Mouse (Mus musculus): ENCODE measurements around the gene Ssc4d. TPM values are rescaled to one million over a fixed set of nuclear protein-coding genes. Genes with fewer than 3 reads are reported as not detected.

Ssc4d gene
- polyA plus RNA-seq, 1 experiment from 2014 or later, result 1.0 TPM

DNA sequence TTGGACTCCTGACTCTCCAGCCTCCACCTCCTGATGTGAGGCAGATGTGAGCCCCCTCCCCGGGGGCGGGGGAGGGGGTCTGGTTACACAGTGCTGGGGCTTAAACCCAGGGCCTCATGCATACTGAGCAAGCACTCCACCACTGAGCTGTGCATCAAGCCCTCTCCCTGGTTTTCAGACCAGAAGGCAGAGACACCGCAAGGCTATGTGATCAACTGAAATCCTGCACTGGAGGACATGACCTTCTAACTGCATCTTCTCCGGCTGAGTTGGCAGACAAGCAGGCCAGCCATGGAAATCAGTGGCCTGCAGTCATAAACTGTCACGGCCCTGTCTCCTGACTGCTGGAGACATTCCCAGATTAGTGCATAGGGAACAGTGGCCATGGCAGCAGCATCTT lies 33.7 kb downstream of the Ssc4d start:
- 0 out of 2 replicates have a peak, but pooled peaks cover 3% of the 10 kb centered on the region for H3K9me3 ChIP-seq
- no peak overlapping the region for H3K27ac ChIP-seq (replicated peaks)
- no peak overlapping the region for H3K4me3 ChIP-seq
- H3K9ac ChIP-seq, result no peak overlapping the region
- H3K36me3 ChIP-seq, result no peaks in the 10 kb centered on the region
- no peak overlapping the region for H3K4me2 ChIP-seq
- ATAC-seq (ENCODE audit: extremely low read depth, insufficient number of reproducible peaks, low FRiP score, low TSS enrichment), result no peak
- H3K4me1 ChIP-seq, result peaks cover 7% of the 10 kb centered on the region
- 35% methylated on average over 5 of the region's 5 CpGs for WGBS
- H3K27me3 ChIP-seq (replicated peaks), result no peaks in the 10 kb centered on the region

DNA sequence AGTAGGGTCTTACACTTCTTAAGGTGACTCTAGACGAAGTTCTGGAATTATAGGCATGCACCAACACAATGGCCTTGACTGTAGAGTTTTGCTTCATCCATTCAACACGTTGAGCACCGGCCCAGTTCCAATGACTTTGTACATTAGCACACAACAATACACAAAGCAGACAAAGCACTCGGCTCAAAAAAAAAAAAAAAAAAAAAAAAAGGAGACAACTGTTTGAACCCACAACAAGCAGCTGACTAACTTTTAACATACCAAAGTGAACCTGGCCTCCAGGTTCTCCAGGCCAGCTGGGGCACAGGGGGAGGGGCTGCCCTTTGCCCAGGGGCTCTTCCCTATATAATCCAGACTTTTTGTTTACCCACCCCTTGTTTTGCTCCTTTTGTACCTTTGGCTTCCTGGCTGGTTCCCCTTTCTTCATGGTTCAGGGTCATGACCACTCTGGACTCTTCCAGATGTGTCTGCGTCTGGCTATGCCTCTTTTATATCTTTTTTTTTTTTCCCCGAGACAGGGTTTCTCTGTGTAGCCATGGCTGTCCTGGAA lies 38.6 kb downstream of the Ssc4d start:
- Histone ChIP-seq H3K9ac (no peak overlapping the region), H3K4me3 (no peak overlapping the region), H3K36me3 (peaks cover 18% of the 10 kb centered on the region), H3K27me3 (replicated peaks) (no peaks in the 10 kb centered on the region), H3K4me2 (no peak overlapping the region), H3K27ac (replicated peaks) (peak overlapping the region; percentile 97), H3K4me1 (peaks cover 33% of the 10 kb centered on the region), H3K9me3 (no peaks in the 10 kb centered on the region)
- no peak for ATAC-seq (ENCODE audit: extremely low read depth, insufficient number of reproducible peaks, low FRiP score, low TSS enrichment)
- WGBS, result 74% methylated on average over 6 of the region's 6 CpGs

DNA sequence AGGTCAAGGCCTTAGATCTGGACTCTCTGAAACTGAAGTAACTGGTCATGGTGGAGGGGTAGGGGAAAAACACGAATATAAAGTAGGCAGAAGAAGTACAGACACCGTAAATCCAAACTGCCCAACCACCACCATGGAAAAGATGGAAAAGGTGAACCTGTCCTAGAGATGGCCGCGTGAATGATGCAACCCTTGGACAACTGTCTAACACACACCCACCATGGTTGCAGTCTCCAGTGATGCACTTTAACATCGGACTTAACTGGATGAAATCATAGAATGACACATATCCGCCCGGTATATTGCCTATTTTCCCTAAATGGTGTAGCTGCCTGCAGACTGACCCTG lies 39.2 kb downstream of the Ssc4d start:
- no peaks in the 10 kb centered on the region for H3K9me3 ChIP-seq
- no peak for ATAC-seq (ENCODE audit: extremely low read depth, insufficient number of reproducible peaks, low FRiP score, low TSS enrichment)
- H3K4me2 ChIP-seq, result peak overlapping the region; percentile 88
- WGBS, result 51% methylated on average over 7 of the region's 7 CpGs
- H3K4me3 ChIP-seq, result peak overlapping the region; percentile 90
- peaks cover 36% of the 10 kb centered on the region for H3K4me1 ChIP-seq
- H3K36me3 ChIP-seq, result peaks cover 23% of the 10 kb centered on the region
- H3K9ac ChIP-seq, result peak overlapping the region; percentile 63
- no peaks in the 10 kb centered on the region for H3K27me3 ChIP-seq (replicated peaks)
- peak overlapping the region; percentile 97 for H3K27ac ChIP-seq (replicated peaks)

DNA sequence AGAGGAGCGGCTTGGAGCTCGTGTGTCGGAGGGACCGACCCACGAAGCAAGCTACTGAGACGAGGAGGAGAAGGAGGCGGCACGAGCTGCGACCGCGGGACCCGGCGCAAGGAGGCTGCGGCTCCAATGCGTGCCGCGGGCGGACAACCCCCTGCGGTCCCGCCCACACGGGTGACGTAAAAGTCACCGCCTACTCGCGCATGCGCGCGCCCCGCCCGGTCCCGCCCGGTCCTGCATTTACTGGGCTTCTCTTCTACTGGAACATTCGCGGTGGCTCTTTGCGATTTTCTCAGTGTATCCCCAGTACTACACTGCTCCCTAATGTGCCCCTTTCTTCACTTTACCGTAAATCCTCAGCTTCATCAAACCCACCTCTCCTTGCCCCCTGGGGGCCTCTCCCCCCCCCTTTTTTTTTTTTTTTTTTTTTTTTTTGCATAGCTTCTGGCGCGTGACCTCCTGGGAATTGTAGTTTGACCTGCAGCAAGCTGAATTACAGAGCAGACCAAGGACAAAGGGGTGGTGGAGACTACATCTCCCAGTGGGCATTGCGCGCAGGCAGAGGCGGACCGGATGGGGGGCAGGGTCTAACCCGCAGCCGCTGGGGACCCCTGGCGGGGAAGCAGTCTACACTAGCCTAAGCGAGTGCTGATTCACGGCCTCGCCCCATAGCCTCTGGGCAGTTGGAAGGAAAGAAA lies 39.7 kb downstream of the Ssc4d start, which contains the start of gene Ywhag:
TSS of gene Ywhag (minus strand) at position 136 of the 695 bp plus-strand sequence.
- ATAC-seq (ENCODE audit: extremely low read depth, insufficient number of reproducible peaks, low FRiP score, low TSS enrichment), result peak; percentile 96
- Histone ChIP-seq H3K9ac (peak within 1 kb of the TSS; percentile 96), H3K9me3 (no peaks in the 10 kb centered on the region), H3K4me1 (peaks cover 39% of the 10 kb centered on the region), H3K4me3 (peak within 1 kb of the TSS; percentile 90), H3K36me3 (peaks cover 28% of the 10 kb centered on the region), H3K27ac (replicated peaks) (peak within 1 kb of the TSS; percentile 97), H3K4me2 (peak within 1 kb of the TSS; percentile 88), H3K27me3 (replicated peaks) (no peaks in the 10 kb centered on the region)
- under 1% methylated on average over 48 of the region's 48 CpGs for WGBS

DNA sequence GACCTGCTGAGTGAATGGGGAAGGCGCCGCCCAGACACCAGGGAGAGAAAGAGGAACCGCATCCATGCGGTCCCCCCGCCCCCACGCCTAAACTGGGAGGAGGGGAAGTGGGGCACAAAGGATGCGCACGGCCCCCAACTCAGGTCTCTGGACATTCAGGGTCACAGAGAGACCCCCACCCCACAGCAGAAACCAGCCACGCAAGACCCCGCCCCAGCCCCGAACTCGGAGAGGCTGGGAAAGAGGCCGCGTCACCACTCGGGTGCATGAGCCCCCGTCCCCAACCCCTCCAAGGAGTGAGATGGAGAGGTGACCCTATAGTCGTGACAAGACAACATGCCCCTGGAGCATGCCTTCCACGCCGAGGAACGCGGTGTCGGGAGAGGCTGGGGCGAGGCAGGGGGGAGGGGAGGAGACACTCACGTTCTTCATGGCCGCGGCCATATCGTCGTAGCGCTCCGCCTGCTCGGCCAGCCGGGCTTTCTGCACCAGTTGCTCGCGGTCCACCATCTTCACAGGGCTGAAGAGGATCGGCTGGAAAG lies 40.4 kb downstream of the Ssc4d start:
- H3K27me3 ChIP-seq (replicated peaks), result no peaks in the 10 kb centered on the region
- H3K4me1 ChIP-seq, result peaks cover 39% of the 10 kb centered on the region
- WGBS, result under 1% methylated on average over 35 of the region's 35 CpGs
- H3K9ac ChIP-seq, result peak overlapping the region; percentile 96
- peak overlapping the region; percentile 97 for H3K27ac ChIP-seq (replicated peaks)
- peaks cover 35% of the 10 kb centered on the region for H3K36me3 ChIP-seq
- H3K9me3 ChIP-seq, result no peaks in the 10 kb centered on the region
- H3K4me2 ChIP-seq, result peak overlapping the region; percentile 88
- H3K4me3 ChIP-seq, result peak overlapping the region; percentile 90
- peak; percentile 16; the same call in 1 of the 2 replicates for ATAC-seq (ENCODE audit: extremely low read depth, insufficient number of reproducible peaks, low FRiP score, low TSS enrichment)

DNA sequence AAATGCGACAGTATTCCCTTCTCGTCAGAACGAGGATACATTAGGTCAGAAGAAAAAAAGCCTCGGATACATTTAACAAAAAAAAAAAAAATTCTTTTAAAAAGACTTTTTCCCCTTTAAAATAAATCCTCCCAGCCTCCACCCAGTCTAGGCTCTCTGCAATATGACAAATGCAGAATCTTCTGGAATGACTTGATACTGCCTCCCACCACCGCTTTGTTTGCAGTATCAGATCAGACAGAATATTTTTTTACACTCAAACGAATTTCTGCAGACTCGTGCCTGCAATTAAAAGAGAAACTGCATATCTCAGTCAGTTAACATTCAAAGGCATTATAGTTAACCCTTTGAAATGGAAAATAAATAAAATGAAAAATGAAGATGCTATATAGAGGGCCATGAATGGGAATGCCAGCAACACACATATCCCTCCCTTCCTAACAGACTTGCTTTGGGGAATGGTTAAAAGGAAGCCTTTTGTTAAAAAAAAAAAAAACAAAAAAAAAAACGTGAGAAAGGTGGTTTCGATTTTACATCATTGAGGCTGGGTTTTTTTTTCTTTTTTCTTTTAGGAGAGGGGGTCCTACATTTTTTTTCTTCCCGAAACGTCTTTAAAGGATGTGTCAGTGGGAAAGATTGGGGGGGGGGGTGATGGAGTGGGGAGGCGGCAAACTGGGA lies 41.0 kb downstream of the Ssc4d start:
- H3K4me1 ChIP-seq, result peaks cover 41% of the 10 kb centered on the region
- no peak for ATAC-seq (ENCODE audit: extremely low read depth, insufficient number of reproducible peaks, low FRiP score, low TSS enrichment)
- 12% methylated on average over 12 of the region's 12 CpGs for WGBS

DNA sequence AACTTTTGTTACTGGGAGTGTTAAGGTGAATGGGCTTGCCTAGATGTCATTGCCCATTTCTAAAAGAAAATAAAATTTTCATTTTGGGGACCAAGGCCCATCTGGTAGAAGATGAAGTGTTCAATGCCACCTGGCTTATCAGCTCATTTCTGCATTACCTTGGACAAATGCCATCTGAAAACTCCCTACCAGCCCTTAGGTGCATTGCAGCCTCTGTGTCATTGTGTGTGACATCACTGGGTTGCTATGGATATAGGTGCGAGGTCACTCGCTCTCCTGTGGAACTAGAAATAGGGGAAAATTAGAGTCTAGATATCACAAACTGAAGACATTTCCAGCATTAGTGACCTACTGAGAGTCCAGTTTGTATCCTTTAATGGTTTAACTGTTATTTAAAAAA lies 42.0 kb downstream of the Ssc4d start:
- H3K27ac ChIP-seq (replicated peaks), result no peak overlapping the region
- ATAC-seq (ENCODE audit: extremely low read depth, insufficient number of reproducible peaks, low FRiP score, low TSS enrichment), result no peak
- H3K4me3 ChIP-seq, result peak overlapping the region; percentile 90
- H3K36me3 ChIP-seq, result peaks cover 51% of the 10 kb centered on the region
- 66% methylated on average over 2 of the region's 2 CpGs for WGBS
- H3K4me1 ChIP-seq, result peaks cover 46% of the 10 kb centered on the region
- H3K9me3 ChIP-seq, result no peaks in the 10 kb centered on the region
- 0 out of 2 replicates have a peak overlapping the region, but pooled peaks have one; percentile 37 for H3K9ac ChIP-seq
- H3K27me3 ChIP-seq (replicated peaks), result no peaks in the 10 kb centered on the region
- peak overlapping the region; percentile 88 for H3K4me2 ChIP-seq

More for the DNA sequence above, 41.0 kb downstream of the Ssc4d start:
- H3K27me3 ChIP-seq (replicated peaks), result no peaks in the 10 kb centered on the region
- H3K4me3 ChIP-seq, result peak overlapping the region; percentile 90
- peak overlapping the region; percentile 96 for H3K9ac ChIP-seq
- peak overlapping the region; percentile 88 for H3K4me2 ChIP-seq
- H3K9me3 ChIP-seq, result no peaks in the 10 kb centered on the region
- peak overlapping the region; percentile 97 for H3K27ac ChIP-seq (replicated peaks)
- peaks cover 41% of the 10 kb centered on the region for H3K36me3 ChIP-seq

DNA sequence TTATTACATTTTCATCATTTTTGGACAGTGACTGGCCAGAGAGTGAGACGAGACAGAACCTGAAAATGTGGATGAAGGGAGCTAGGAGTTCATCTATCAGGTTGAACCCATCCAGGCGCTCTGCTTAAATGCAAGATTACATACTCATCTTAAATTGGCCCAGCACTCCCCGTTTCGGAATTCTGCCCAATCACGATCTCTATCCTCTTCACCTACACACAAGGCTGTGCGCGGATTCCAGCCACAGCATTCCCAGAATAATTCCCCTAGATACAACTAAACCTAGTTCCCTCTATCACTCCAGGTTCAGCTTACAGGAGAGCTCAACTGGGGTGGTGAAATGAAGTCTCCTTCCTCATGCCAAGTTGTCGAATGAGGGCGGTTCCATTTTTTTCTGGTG lies 42.8 kb downstream of the Ssc4d start:
- H3K4me3 ChIP-seq, result no peak overlapping the region
- no peak overlapping the region for H3K27ac ChIP-seq (replicated peaks)
- no peaks in the 10 kb centered on the region for H3K27me3 ChIP-seq (replicated peaks)
- no peaks in the 10 kb centered on the region for H3K9me3 ChIP-seq
- H3K4me2 ChIP-seq, result peak overlapping the region; percentile 88; the same call in 1 of the 2 replicates
- ATAC-seq (ENCODE audit: extremely low read depth, insufficient number of reproducible peaks, low FRiP score, low TSS enrichment), result no peak
- 0 out of 2 replicates have a peak overlapping the region, but pooled peaks have one; percentile 11 for H3K9ac ChIP-seq
- peaks cover 59% of the 10 kb centered on the region for H3K36me3 ChIP-seq
- H3K4me1 ChIP-seq, result peaks cover 46% of the 10 kb centered on the region
- whole genome bisulfite sequencing, result 72% methylated on average over 9 of the region's 9 CpGs

DNA sequence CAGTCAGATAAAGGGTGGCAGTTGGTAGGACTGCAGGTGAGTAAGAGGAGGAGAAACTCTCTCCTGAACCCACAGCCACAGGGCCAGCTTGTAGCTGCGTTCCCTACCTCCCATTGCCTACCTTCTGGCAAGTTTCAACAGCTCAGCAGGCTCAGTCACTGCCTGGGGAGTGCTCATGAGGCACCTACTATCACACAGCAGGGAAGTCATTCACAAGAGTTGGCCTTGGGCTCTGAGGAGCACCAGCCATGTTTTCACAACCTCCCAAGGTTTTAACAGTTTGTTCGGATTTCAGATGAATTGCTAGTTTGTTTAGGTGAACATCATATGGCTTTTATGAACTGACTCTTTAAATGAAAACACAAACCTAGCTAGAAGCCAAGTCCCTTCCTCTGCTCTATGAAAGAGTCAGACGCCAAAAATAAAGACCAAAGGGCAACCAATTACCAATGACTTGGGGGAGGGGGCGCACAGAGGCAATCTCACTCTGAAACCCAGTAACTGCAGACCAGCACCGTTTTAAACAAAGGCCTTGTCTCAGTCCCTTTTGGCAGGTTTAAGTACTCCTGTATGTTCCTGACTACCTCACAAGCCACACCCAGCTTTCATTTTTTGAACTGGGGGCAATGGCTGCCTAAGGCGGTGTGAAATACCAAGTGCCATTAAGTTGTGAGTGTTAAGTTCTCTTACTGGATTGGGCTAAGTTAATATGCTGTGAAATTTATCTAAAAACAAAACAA lies 44.5 kb downstream of the Ssc4d start:
- no peak for ATAC-seq (ENCODE audit: extremely low read depth, insufficient number of reproducible peaks, low FRiP score, low TSS enrichment)
- Histone ChIP-seq H3K4me2 (no peak overlapping the region), H3K4me1 (peaks cover 41% of the 10 kb centered on the region), H3K27me3 (replicated peaks) (no peaks in the 10 kb centered on the region), H3K27ac (replicated peaks) (no peak overlapping the region), H3K9ac (no peak overlapping the region; the same call in 1 of the 2 replicates), H3K36me3 (peaks cover 75% of the 10 kb centered on the region), H3K4me3 (no peak overlapping the region), H3K9me3 (no peaks in the 10 kb centered on the region)
- WGBS, result 67% methylated on average over 6 of the region's 6 CpGs

DNA sequence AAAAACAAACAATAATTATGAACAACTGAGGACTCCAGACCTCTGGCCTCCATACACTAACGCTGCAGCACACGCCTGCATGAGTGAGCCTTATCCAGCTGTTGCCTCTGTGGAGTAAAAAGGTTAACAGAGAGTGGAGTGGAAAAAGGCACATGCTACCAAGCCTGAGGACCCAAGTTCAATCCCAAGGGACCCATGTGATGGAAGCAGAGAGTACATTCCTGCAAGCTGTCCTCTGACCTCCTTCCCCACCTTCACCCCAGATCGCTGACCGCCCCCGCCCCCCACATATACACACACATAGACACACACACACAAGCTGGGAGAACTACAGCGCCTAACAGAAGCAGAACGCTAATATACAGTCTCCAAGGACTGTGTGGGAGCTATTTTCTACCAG lies 50.4 kb downstream of the Ssc4d start:
- no peaks in the 10 kb centered on the region for H3K27me3 ChIP-seq (replicated peaks)
- ATAC-seq (ENCODE audit: extremely low read depth, insufficient number of reproducible peaks, low FRiP score, low TSS enrichment), result no peak
- no peak overlapping the region for H3K4me2 ChIP-seq
- no peak overlapping the region for H3K9ac ChIP-seq
- peaks cover 99% of the 10 kb centered on the region for H3K36me3 ChIP-seq
- no peak overlapping the region for H3K27ac ChIP-seq (replicated peaks)
- WGBS, result 90% methylated on average over 7 of the region's 7 CpGs
- H3K4me1 ChIP-seq, result peaks cover 16% of the 10 kb centered on the region; the same call in 1 of the 2 replicates
- H3K9me3 ChIP-seq, result no peaks in the 10 kb centered on the region
- H3K4me3 ChIP-seq, result no peak overlapping the region

DNA sequence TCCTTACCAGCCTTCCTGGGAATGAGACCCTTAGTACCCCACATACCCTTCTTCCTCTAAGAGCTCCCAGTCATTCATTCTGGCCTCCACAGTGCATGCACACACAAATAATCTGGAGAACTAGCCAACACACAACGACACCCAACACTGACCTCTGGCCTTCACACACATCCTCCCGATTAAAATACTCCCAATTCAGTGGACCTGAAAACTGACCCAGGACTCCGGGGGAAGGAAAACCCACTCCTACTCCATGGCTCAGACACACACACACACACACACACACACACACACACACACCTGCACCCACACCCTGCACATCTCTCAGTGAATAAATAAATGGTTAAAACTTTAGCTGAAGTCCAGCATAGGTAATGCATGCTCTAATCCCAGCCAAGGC lies 54.4 kb downstream of the Ssc4d start:
- no peak for ATAC-seq (ENCODE audit: extremely low read depth, insufficient number of reproducible peaks, low FRiP score, low TSS enrichment)
- Histone ChIP-seq H3K4me1 (peaks cover 34% of the 10 kb centered on the region), H3K9ac (no peak overlapping the region), H3K27ac (replicated peaks) (no peak overlapping the region), H3K9me3 (no peaks in the 10 kb centered on the region), H3K4me2 (no peak overlapping the region), H3K4me3 (no peak overlapping the region), H3K27me3 (replicated peaks) (no peaks in the 10 kb centered on the region), H3K36me3 (peaks cover 93% of the 10 kb centered on the region)
- WGBS, result 86% methylated on average over 3 of the region's 3 CpGs
